Mouse (Mus musculus) ES-Bruce4 (cell line): ENCODE measurements around the gene Baat.

ENCODE experiments used
- CTCF ChIP-seq: IDR thresholded peaks from one replicate; pipeline ENCODE4 v1.8.1; 2011; ENCODE audit warnings: low read depth, low read length
- POLR2A ChIP-seq: IDR thresholded peaks from one replicate; pipeline ENCODE4 v1.8.1; 2011; ENCODE audit warnings: low read length; ENCODE audit not compliant: insufficient read depth

GRCm38 (mm10) chr4:49451848-49452551, 54.4 kb downstream of the Baat start:
- no peak for TF ChIP-seq CTCF
- no peak for TF ChIP-seq POLR2A
